Mouse (Mus musculus) spleen, adult 2 months (tissue): ENCODE measurements around the gene Fbrsl1.

ENCODE experiments used
- CTCF ChIP-seq: fragments of 200-500 bp; IDR thresholded peaks from 2 replicates; pipeline ENCODE4 v1.5.1; 2011; ENCODE audit warnings: mild to moderate bottlenecking, inconsistent platforms; ENCODE audit not compliant: insufficient read depth, insufficient read length, insufficient replicate concordance; ENCODE audit errors: extremely low read depth
- POLR2A ChIP-seq: fragments of 200-500 bp; IDR thresholded peaks from 2 replicates; pipeline ENCODE4 v1.6.1; 2011; ENCODE audit warnings: low read depth, low read length, inconsistent platforms

GRCm38 (mm10) chr5:110347006-110347405, 101.3 kb downstream of the Fbrsl1 start:
- no peak for TF ChIP-seq CTCF
- TF ChIP-seq POLR2A = no peak
